Mouse (Mus musculus): ENCODE data around the gene Fxyd1.

- TF ChIP-seq HCFC1 (IDR thresholded peaks at IDR 0.05; ENCODE audit: borderline replicate concordance, insufficient read depth, low read length) (no peak), MAFK (IDR thresholded peaks at IDR 0.05; ENCODE audit: insufficient read depth, low read depth, low read length) (no peak), ZNF384 (IDR thresholded peaks at IDR 0.05; ENCODE audit: low read depth, low read length) (no peak), ZC3H11A (IDR thresholded peaks at IDR 0.05; ENCODE audit: borderline replicate concordance, low read depth, low read length) (no peak), CHD2 (IDR thresholded peaks at IDR 0.05; ENCODE audit: low read depth, low read length) (no peak)
These were observed 32.7 kb upstream of the Fxyd1 start for GRCm38 (mm10) chr7:31089721-31090120.
